ENCODE assay signal across 8 mouse cellular contexts in the genomic region with DNA sequence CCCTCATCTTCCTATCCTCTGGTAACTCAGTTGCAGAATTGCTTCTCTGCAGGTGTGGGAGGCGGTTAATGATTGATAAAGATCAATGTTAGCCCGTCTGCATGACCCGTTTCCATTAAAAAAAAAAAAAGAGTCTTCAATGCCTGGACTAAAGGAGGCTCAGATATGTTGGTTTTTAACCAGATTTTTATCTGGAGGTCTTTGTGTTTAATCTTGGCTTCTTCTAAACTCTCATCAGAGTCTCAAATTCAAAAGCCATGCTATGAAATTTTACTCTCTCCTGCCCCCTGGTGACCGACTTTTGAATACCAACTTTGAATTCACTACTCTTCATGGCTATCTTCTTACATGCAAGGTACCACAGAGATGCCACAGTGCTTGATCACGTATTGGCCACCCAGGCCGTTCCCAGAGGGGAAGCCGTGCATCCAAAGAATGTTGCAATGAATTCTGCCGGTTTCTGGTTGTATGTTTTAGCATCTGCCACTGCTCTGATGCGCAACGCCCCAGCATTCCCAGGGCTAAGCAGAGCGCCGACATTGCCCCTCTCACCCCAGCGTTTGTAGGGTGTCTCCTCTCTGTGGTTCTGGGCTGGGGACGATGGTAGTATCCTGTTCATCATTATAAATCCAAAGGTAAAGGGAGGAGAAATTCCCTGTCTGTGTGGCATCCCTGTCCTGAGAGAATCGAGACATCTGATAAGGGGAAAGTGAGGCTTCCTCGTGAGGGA.
DNase-seq lines count a peak whose midpoint lies in the region; ATAC-seq and TF ChIP-seq lines count a peak whose summit lies in the region.

No protein-coding gene starts in this region.

- no peak overlapping the region for H3K4me3 ChIP-seq in midbrain, embryonic 10.5 days
- H3K4me3 ChIP-seq in midbrain, embryonic 16.5 days (ENCODE audit: low read depth, low read length): no peak overlapping the region

- POLR2A ChIA-PET in Patski (lab: Charles Lee): no interaction called here

- no peaks in the 10 kb centered on the region for H3K9me3 ChIP-seq in midbrain, embryonic 10.5 days (replicated peaks)
- H3K9me3 ChIP-seq in midbrain, embryonic 16.5 days (replicated peaks; ENCODE audit: control insufficient read depth, low read length, poor library complexity, severe bottlenecking): no peaks in the 10 kb centered on the region

- TF ChIP-seq CTCF in Patski (IDR thresholded peaks at IDR 0.05): peak; percentile 68

- H3K4me2 ChIP-seq in midbrain, embryonic 16.5 days (ENCODE audit: low read length): no peak overlapping the region

- no peaks in the 10 kb centered on the region for H3K4me1 ChIP-seq in midbrain, embryonic 10.5 days
- no peaks in the 10 kb centered on the region for H3K4me1 ChIP-seq in midbrain, embryonic 16.5 days (ENCODE audit: control insufficient read depth, insufficient read depth, low read length)

- CTCF ChIA-PET in Patski (lab: Charles Lee): interaction anchor here (0.7 to 2.5 kb wide), 5 partner anchors 38 to 154 kb away, joined by 3 to 10 read pairs (median 5); no protein-coding TSS in a partner anchor

- H3K27ac ChIP-seq in midbrain, embryonic 10.5 days (replicated peaks): no peak overlapping the region
- no peak overlapping the region for H3K27ac ChIP-seq in midbrain, embryonic 16.5 days (ENCODE audit: low read length)

- no peak overlapping the region for H3K9ac ChIP-seq in midbrain, embryonic 16.5 days (ENCODE audit: low read depth, low read length)

- intact Hi-C loops in left cerebral cortex, postnatal 36 days (cut with DNase I): loop anchor here (5.0 kb wide), 1 partner anchor 71 kb away; a partner anchor contains a TSS

- no peaks in the 10 kb centered on the region for H3K27me3 ChIP-seq in midbrain, embryonic 10.5 days (ENCODE audit: low read depth, poor library complexity, severe bottlenecking)
- H3K27me3 ChIP-seq in midbrain, embryonic 16.5 days (ENCODE audit: control insufficient read depth, insufficient read depth, low read depth, low read length): no peaks in the 10 kb centered on the region
- no peaks in the 10 kb centered on the region for H3K27me3 ChIP-seq in Patski

- H3K36me3 ChIP-seq in midbrain, embryonic 10.5 days: no peaks in the 10 kb centered on the region
- no peaks in the 10 kb centered on the region for H3K36me3 ChIP-seq in midbrain, embryonic 16.5 days (ENCODE audit: control insufficient read depth, insufficient read depth, low read length)

- 70% methylated on average over 16 of the region's 16 CpGs for WGBS in midbrain, embryonic 10.5 days
- WGBS in midbrain, embryonic 16.5 days: 70% methylated on average over 16 of the region's 16 CpGs

- in situ Hi-C loops in Patski (cut with MboI; ENCODE audit: low pct_unique_long_range_greater_than_20kb): loop anchor here (5.0 to 25.0 kb wide), 3 partner anchors 151 to 561 kb away; no protein-coding TSS in a partner anchor

- DNase-seq in midbrain, embryonic 10.5 days (ENCODE audit: low spot score): peak; percentile 37
- DNase-seq in Patski (ENCODE audit: low read depth, low spot score): no peak
- DNase-seq in cerebellum, postnatal 4 days (ENCODE audit: low spot score in 2 of 2): peak; percentile 48 to 78
- DNase-seq in heart, postnatal 4 days: peak; percentile 86
- DNase-seq in left cerebral cortex, postnatal 36 days (ENCODE audit: low spot score in 2 of 2): peak; percentile 25 to 70
- peak; percentile 46 for DNase-seq in right cerebral cortex, adult 18-20 months

- ATAC-seq in midbrain, embryonic 16.5 days: no peak
- no peak for ATAC-seq in Patski
- no peak for ATAC-seq in megakaryocyte-erythroid progenitor cell, adult 5-6 weeks (replicated peaks; ENCODE audit: low FRiP score, low TSS enrichment, poor library complexity, severe bottlenecking)
